Mouse (Mus musculus): ENCODE data around the gene 1810062G17Rik.

Gene 1810062G17Rik

DNA sequence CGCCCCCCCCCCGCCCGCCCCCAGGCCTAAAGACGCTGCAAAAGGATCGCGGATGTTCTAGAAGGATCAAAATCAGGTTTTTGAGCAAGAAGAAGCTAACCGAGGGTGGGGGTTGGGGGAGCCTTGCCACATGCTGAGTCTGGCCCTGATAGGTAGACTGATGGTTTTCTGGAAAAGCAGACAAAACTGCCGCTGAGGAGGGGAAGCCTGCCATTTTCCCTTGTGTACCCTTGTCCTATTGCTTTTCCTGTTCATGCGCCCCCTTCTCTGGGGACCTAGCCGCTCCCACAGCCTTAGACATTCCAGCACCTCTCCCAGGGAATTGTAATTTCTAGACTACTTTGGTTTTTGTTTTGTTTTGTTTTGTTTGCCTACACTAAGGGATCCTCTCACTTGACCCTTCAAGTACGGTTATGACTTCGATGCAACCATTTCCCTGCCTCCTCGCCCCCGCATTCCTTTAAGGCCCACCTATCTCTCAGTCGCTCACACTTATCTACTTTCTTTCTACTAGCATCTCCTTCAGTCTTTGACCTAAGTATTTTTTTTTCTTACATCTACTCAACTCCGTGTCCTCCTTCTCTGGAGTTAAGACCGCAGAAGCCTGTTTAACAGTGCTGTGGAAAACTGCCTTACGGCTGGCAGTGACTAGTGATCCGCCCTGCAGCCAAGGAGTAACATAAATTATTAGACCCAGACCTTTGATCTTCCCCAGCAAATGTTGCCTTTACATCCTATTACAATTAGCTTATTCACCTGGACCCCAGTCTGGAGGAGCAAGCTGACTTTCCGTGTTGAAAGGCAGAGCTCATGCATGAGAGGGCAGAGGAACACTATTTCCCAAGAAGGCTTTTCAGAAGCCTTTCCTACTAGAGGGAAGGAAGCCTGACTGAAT is 771 bp downstream of the 1810062G17Rik start:
- no peak for DNase-seq (ENCODE audit: low read depth, low spot score)

DNA sequence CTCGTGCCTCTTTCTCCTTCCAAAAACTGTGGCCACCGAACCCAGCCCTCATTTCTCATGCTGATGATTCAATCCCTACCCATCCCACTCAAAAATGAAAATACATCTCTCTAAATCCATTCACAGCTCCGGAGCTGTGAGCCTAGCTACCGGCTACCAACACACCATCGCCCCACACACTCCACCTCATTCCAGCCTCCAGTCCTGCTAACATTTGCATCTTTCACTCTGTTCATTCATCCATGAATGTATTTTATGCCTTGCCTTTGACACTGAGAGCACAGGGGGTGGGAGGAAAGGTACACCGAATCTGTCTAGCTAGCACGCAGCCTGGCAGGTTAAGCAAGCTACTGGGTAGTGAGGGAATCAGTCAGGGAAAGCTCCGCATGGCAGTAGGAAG is 3.0 kb downstream of the 1810062G17Rik start:
- DNase-seq (ENCODE audit: low read depth, low spot score): peak; percentile 68

GRCm38 (mm10) chr3:36480486-36480885 is 4.7 kb downstream of the 1810062G17Rik start:
- no peak for DNase-seq (ENCODE audit: low read depth, low spot score)

GRCm38 (mm10) chr3:36481776-36482193 is 6.0 kb downstream of the 1810062G17Rik start:
- no peak for DNase-seq (ENCODE audit: low read depth, low spot score)

- DNase-seq (ENCODE audit: low read depth, low spot score): no peak
Measured at GRCm38 (mm10) chr3:36482940-36483339, 7.2 kb downstream of the 1810062G17Rik start.

DNA sequence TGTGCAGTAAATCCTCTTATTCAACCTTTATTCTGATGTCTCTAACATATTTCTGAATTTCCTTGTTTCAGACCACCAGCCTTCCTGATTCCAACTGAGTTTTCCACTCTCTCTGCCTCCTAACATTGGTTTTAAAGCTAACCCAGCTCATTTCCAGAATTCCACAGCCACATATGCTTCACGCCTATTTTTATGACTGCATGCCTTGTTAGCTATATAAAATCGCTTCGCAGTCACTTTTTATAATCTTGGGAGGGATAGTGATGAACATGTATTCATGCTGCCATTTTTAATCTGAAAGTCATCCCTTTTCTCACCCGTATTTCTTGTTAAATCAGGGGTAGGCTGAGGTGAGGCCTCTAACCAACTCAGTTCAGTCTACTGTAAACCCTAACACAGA is 8.6 kb downstream of the 1810062G17Rik start:
- peak; percentile 60 for DNase-seq (ENCODE audit: low read depth, low spot score)

DNA sequence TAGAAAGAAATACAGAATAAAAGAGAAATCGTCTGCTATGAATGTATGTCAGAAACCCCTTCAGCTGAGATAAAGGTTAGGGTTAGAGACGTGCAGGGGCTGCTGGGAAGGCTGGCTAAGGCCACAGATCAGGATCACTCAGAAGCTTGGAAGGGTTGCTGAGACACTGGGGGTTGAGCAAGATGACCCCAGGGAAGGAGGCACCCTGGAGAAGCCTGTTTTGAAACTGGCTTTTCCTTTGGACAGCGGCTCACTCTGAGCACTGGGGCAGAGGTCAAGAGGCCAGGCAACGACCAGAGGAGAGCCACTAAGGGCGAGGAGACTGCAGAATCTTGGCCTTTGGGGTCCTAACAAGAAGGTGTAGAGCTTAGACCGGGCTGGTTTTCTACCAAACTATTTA is 10.4 kb downstream of the 1810062G17Rik start:
- no peak for DNase-seq (ENCODE audit: low read depth, low spot score)

DNA sequence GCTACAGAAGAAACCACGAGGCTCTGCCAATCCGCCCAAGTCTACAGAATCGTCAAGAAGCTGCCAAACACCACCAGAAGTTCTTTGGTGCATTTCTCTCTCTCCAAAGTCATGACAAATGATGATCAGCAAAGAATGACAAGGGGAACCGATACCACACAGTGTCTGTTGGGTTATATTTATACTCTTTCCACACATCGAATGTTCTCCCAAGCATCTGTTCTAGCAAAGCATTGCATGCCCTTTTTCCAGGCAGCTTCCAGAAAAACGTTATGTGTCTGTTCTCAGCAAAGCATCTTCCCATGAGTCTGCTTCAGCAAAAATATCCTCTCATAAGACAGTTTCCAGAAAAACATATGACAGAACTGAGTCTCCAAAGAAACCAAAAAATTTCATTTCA is 11.1 kb downstream of the 1810062G17Rik start:
- peak; percentile 42 for DNase-seq (ENCODE audit: low read depth, low spot score)

- no peak for DNase-seq (ENCODE audit: low read depth, low spot score)
Measured at GRCm38 (mm10) chr3:36488367-36488766, 12.6 kb downstream of the 1810062G17Rik start.

DNA sequence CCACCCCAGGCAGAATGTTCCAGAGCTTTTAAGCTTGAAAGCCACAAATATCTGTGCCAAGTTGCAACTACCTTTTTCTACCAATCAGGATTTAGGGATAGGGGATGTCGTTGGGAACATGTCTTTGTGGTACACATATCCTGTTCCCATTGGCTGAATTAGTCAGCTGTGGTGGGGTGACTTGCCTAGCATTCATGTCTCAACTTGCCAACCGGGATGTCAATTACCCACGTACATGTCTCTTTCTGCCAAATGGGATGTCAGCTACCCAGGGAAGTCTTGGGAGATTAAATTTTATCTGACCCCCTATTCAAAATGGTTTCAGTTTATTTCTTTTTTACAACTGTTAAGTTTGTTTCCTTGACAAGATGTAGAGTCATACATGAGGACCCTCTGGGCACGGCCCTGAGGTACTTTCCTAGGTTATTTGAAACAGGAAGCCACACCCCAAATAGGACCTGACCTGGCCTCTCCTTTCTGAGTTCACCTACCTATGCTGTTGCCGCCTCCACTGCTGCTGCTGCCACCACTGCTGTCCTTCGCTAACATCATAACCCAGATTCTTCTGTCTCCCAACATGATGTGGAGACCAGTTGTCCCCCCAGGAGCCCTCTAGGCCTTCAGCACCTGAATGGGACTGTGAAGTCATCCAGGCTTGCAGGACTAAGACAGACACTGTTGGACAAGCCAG is 13.3 kb downstream of the 1810062G17Rik start:
- DNase-seq (ENCODE audit: low read depth, low spot score): no peak

DNA sequence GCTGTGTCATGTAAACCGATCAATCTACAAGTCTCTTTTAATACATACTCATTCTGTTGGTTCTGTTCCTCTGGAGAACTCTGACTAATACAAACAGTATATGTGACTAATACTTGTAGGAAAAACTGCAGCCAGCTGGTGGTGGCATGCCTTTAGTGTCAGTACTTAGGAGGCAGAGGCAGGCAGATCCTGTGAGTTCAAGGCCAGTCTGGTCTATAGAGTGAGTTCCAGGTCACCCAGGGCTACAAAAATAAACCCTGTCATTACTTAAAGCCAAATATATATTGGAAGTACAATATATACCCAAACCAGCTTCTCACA is 13.8 kb downstream of the 1810062G17Rik start:
- DNase-seq (ENCODE audit: low read depth, low spot score): no peak

DNA sequence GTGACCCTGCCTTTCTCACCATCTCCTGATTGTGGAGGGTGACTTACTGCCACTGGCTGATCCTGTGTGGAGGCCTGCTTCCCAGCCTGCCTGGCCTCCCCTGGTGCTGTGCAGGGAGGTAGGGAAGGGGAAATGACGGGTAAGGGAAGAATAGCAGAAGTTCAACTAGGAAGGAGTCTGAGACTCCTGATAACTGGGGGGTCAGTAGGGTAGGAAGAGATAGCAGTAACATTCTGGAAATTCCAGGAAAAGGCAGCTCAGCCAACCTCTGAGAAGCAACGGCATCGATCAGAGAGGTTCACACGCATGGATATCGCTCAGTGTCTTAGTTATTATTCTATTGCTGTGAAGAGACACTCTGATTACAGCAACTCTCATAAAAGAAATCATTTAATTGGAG is 15.8 kb downstream of the 1810062G17Rik start:
- DNase-seq (ENCODE audit: low read depth, low spot score): no peak

- no peak for DNase-seq (ENCODE audit: low read depth, low spot score)
Measured at GRCm38 (mm10) chr3:36492716-36493391, 17.1 kb downstream of the 1810062G17Rik start.

- no peak for DNase-seq (ENCODE audit: low read depth, low spot score)
Measured at GRCm38 (mm10) chr3:36493641-36494283, 18.0 kb downstream of the 1810062G17Rik start.

DNA sequence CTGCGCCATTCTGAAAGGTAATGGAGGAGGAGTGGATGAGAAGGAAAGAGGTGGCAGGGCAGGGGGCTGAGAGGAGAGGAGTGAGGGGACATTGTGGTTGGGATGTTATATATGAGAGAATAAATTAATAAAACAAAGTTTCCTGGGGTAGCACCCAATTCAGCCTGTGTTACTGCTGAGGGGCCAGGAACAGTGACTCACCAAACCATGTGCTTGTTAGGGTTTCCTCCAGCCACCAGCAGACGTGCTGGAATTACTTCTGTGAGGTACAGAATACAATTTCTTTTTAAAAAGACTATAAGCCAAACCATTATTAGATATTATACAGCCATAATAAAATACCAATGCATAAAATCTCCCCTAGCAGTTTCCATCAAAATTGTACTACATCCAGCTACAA is 18.9 kb downstream of the 1810062G17Rik start:
- no peak for DNase-seq (ENCODE audit: low read depth, low spot score)

DNA sequence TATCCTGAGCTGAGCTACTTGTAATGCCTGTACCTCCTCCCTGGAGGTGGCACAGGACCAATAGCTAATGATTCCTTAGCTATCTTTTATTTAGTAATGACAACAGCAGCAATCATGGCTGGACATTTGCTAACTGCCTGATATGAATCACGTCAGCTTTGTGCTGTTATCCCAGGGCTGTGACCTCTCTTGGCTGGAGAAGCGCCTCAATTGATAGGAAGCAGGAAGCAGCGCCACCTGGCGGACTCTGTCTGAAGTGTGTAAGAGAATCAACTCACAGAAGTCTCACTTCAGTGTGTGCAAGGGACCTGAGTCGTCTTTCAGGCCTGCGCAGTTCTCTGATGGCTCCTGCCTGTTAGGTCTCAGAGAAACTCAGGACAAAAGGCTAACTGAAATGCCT is 19.7 kb downstream of the 1810062G17Rik start:
- DNase-seq (ENCODE audit: low read depth, low spot score): no peak

- no peak for DNase-seq (ENCODE audit: low read depth, low spot score)
Measured at GRCm38 (mm10) chr3:36496273-36496672, 20.5 kb downstream of the 1810062G17Rik start.

DNA sequence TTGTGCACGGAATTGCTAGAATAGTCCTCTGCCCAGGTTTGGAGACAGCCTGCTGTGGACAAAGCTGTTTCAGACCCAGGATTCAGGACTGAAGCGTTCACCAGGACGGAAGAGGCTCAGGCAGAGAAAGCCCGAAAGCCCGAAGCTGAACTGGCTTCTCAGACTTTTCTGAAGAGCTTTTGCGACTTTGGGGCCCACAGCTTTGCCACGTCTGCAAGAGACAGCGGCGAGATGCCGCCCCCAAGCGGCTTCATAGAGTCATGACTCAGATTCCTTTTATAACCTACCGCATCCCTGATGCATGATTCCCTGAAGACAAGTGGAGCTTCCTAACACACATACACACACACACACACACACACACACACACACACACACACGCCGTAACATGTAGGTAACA is 21.0 kb downstream of the 1810062G17Rik start:
- peak; percentile 70 for DNase-seq (ENCODE audit: low read depth, low spot score)

GRCm38 (mm10) chr3:36498224-36498623 is 22.5 kb downstream of the 1810062G17Rik start:
- DNase-seq (ENCODE audit: low read depth, low spot score): no peak

GRCm38 (mm10) chr3:36499418-36499817 is 23.7 kb downstream of the 1810062G17Rik start:
- DNase-seq (ENCODE audit: low read depth, low spot score): no peak

GRCm38 (mm10) chr3:36500976-36501375 is 25.2 kb downstream of the 1810062G17Rik start:
- DNase-seq (ENCODE audit: low read depth, low spot score): no peak

- DNase-seq (ENCODE audit: low read depth, low spot score): no peak
Measured at GRCm38 (mm10) chr3:36501546-36501945, 25.8 kb downstream of the 1810062G17Rik start.

All from telencephalon, adult 2 months (tissue).